Mouse (Mus musculus): Measurements from ENCODE around the gene Ism1.
A peak's percentile ranks its signal among the peaks of the same experiment; 100 is the strongest.

Ism1 gene

GRCm38 (mm10) chr2:139714206-139714605 lies 36.2 kb downstream of the Ism1 start:
- DNase-seq (ENCODE audit: low read depth, low spot score): no peak

DNA sequence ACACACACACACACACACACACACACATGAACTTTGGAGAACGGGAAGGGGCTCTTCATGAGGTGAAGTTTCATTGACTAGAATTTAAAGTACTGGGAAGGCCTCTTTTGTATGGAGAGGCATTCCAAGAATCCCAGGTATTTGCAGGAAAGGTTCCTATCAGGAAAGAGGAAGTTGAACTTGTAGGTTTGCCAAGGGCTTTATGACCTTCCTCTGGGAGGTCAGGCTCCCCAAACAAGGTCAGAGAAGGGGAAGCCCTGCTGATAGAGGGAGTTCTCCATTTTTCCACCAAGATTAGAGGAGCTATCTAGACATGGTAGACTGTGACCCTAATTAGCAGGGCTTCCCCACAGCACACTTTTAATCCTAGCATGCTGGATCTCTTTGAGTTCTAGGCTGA lies 39.8 kb downstream of the Ism1 start:
- DNase-seq (ENCODE audit: low read depth, low spot score): no peak

DNA sequence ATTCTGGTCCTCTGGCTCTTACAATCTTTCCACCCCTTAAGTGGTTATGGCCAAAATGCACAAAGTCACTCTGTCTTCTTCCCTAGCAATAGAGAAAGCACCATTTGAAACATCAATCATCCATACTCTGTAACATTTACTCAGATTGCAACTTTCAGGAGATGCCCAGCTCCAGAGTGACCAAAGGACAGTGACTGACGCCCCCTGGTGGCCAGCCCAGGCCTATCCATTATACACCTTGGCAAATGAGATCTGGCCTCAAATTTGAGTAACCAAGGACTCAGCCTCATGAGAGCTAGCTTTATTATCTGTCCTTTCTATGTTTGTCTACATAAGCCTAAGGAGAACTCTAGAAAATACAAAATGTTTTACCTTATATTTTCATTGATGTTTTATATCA lies 44.7 kb downstream of the Ism1 start:
- no peak for DNase-seq (ENCODE audit: low read depth, low spot score)

DNA sequence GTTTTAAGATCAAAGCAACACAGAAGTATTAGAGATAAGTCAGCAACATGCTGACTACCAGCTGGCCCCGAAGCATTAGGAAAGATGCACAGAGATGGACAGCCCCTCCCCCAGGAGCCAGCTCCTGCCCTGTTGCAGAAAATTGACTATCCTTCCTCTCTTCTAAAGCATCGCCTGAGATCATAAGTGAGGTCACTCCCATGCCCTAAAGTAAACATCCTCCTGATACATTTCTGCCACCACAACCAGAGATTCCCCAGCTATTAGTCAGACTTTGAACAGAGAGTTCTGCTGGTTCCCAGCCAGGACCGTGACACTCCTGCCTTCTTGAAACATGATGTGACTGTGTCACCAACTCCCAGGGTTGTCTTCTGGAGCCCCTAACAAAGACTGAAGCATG lies 45.3 kb downstream of the Ism1 start:
- DNase-seq (ENCODE audit: low read depth, low spot score): no peak

DNA sequence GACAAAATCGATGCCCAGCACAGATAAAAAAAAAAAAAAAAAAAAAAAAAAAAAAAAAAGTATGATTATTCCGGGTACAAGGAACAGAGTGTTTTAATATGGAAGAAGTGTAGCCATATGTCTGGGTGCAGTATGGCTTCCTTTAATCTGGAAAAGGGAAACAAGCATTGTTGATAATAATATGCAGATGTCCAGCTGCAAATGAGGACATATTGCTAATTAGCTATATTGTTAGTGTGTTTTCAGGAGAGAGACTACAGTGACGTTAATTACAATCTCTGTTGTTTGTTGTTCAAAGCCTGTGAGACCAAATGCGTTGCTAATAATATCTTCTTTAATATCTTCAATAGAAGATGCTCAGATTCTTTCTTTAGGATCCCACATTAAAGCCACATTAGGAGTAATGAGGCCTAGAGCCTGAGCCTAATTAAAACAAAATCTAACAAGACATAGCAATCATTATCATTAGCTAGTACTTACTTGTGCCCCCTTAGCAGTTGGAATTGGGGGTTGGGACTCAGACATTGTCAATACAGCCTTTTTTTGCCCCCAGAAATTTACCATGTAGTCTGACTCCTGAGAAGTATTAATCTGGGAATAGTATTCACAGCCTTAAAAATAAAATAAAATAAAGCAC lies 46.3 kb downstream of the Ism1 start:
- no peak for DNase-seq (ENCODE audit: low read depth, low spot score)

- DNase-seq (ENCODE audit: low read depth, low spot score): no peak
These were observed 47.4 kb downstream of the Ism1 start for GRCm38 (mm10) chr2:139725328-139725727.

GRCm38 (mm10) chr2:139728060-139728459 lies 50.1 kb downstream of the Ism1 start:
- no peak for DNase-seq (ENCODE audit: low read depth, low spot score)

DNA sequence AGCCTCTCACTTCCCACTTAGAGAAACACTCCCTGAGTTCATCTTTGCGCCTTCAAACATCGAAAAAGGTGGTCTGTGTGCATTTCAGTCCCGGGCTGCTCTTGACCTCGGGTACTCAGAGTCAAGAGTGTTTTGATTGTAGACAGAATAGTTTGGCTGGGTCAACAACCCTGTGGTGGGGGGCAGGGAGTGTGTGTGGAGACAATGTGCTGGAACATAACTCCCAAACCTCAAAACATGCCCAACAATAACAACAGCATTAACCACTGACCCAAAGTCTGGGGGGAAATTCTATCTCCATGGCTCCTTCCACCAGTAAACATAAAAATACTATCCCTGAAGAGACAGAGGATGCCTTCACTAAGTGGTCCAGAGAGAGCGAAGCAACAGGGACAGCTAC lies 51.4 kb downstream of the Ism1 start:
- DNase-seq (ENCODE audit: low read depth, low spot score): no peak

DNA sequence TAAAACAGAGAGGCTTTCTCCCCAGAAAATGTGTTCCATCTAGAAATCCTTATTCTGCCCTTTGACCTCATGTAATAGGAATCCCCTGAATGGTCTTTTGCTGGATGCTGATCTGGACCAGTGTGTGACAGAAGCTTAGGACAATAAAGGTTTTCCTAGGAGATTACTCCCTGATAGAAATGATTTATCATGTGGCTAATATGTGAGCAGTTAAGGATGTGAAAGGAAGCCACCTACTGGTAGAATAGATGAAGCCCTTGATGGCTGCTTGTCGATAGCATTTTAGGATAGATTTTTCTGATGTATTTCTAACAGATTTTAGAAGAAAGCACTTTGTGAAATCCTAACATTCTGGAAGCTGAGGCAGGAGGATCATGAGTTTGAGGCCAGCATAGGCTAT lies 64.4 kb downstream of the Ism1 start:
- DNase-seq (ENCODE audit: low read depth, low spot score): no peak

DNA sequence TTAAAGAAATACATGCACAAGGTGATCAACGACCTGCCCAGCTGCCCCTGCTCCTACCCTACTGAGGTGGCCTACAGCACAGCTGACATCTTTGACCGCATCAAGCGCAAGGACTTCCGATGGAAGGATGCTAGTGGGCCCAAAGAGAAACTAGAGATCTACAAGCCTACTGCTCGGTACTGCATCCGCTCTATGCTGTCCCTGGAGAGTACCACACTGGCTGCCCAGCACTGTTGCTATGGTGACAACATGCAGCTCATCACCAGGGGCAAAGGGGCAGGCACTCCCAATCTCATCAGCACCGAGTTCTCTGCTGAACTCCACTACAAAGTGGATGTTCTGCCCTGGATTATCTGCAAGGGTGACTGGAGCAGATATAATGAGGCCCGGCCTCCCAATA lies 79.0 kb downstream of the Ism1 start:
- DNase-seq (ENCODE audit: low read depth, low spot score): no peak

- DNase-seq (ENCODE audit: low read depth, low spot score): no peak
These were observed 79.5 kb downstream of the Ism1 start for GRCm38 (mm10) chr2:139757456-139757855.

DNA sequence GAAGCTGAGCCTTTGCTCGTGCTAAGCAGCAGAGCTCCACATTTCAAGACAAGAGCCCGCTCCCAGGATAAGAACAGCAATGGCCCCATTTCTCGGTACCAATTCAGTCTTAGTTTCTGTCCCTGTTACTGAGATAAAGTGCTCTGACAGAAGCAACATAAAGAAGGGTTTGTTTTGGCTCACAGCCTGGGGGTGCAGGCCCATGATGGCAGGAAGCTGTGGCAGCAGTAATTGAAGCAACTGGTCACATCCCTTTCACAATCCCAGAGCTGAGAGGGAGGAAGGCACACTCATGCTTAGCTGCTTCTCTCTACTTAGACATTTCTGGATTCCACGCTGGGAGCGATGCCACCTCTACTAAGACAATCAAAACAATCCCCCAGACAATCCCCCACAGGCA lies 86.4 kb downstream of the Ism1 start:
- DNase-seq (ENCODE audit: low read depth, low spot score): no peak

DNA sequence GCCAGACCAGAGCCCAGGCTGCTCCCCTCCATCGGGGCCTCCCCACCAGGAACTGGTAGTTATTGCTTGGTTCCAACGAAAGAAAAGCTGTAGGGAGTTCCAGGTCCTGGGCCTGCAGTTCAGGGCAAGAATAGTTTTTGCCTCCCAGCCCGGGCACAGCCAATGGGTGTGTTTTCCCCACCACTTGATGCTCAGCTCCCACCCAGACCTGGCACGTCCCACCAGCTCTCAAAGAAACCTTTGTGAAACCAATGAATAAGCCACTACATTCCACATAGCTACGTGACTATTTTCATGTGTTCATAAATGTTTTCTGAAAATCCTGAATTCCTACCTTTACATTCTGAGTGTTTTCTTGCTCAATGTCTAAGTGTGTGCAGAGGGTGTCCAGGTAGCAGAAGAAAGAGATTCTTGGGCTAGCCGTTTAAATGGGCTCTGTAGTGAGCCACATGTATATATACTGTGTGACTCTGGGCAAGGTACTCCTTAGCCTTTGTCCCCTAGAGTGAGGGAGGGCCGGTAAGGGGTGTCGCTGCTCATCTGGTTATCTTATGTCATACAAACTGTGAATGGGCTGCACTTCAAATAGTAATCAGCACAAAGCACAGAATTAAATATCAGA lies 97.1 kb downstream of the Ism1 start:
- no peak for DNase-seq (ENCODE audit: low read depth, low spot score)

GRCm38 (mm10) chr2:139776644-139777043 lies 98.7 kb downstream of the Ism1 start:
- DNase-seq (ENCODE audit: low read depth, low spot score): no peak

- no peak for DNase-seq (ENCODE audit: low read depth, low spot score)
These were observed 100.3 kb downstream of the Ism1 start for GRCm38 (mm10) chr2:139778283-139778682.

- DNase-seq (ENCODE audit: low read depth, low spot score): no peak
These were observed 105.4 kb downstream of the Ism1 start for GRCm38 (mm10) chr2:139783318-139783850.

DNA sequence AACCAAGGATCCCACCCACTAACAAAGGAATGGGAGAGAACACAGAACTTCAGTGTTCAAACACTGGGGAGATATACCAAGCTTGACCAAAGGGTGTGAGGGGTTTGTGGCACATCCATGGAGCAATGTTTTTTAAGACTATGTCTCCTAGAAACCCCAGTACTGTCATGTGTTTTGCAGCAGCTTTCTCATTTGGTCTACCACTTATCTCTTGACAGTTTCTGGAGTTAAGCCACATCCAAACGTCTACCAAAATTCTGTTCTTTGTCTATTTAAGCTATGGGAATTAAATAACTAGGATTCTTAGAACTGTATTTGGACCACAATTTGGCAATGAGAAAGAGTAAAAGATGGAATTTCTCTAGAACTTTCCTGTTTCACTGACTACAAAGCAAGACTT lies 106.5 kb downstream of the Ism1 start:
- no peak for DNase-seq (ENCODE audit: low read depth, low spot score)

- DNase-seq (ENCODE audit: low read depth, low spot score): peak; percentile 22
These were observed 107.0 kb downstream of the Ism1 start for GRCm38 (mm10) chr2:139784946-139785345.

GRCm38 (mm10) chr2:139788658-139789057 lies 110.7 kb downstream of the Ism1 start:
- no peak for DNase-seq (ENCODE audit: low read depth, low spot score)

DNA sequence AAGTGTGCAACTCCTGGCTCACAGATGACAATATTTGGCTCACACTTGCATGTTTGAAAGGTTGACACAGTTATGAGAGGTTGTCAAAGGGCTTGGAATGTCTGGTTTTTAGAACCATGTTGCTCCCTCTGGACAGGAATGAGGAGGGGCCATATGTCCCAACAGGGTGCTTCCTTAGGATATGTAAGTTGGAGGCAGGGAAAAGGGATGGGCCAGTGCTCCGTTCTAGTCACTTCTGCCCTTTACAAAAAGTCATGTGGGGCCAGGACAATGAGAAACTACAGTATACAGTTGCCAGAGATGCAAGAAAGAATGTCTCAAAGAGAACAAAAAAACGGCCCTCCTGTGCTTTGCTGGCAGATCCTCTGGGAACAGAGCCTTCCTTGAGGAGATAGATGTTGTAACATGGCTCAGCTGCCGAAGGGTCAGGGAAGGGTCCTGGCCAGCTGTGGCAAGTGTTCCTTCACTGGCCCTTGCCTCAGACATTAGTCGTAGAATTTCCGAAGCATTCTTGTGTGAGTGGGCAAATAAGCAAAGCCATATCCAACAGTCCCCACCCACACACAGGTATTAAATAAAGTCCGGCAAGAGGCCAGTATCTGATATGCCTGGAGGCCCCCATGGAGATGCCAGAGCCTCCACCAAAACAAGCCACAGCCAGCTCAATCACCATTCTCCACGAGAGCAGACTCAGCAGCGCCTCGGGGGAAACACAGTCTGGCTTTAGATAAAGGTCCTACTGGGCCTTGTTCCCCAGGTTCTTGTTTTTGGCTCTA lies 114.6 kb downstream of the Ism1 start:
- no peak for DNase-seq (ENCODE audit: low read depth, low spot score)

DNA sequence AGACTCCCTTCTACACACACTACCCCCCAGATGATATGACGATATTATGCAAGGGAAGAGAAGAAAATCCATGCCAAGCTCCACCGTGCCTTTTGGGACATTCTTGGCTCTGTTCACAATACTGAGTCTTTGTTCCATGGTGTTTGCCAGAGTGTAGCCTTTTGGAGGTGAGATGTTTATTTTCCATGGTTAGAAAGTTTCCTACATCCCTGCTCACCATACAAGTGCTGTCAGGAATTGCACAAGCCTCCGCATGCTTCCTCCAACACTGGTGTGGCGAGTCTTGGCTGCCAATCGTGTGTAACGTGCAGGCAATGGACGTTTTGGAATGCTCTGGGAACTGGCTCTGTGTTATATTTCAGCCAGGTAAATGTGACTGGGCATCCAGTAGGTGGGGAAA lies 126.1 kb downstream of the Ism1 start:
- no peak for DNase-seq (ENCODE audit: low read depth, low spot score)

GRCm38 (mm10) chr2:139807887-139808286 lies 129.9 kb downstream of the Ism1 start:
- DNase-seq (ENCODE audit: low read depth, low spot score): no peak
